Mouse (Mus musculus) limb, embryonic 14.5 days (tissue): ENCODE data around the gene Mindy3. TPM values are rescaled to one million over a fixed set of nuclear protein-coding genes. Genes with fewer than 3 reads are reported as not detected.

Source experiments
- ATAC-seq: fragments of 200-750 bp; cut with Nextera tagmentation; 2 replicates; pipeline ENCODE4 v1.8.0; 2017; ENCODE audit warnings: low read depth, moderate number of reproducible peaks, moderate TSS enrichment; ENCODE audit not compliant: low FRiP score
- DNase-seq: peaks from one replicate; pipeline ENCODE4 v3.0.0-alpha.2; 2015; ENCODE audit warnings: low spot score
- H3K27ac ChIP-seq: fragments of 300-500 bp; sonication (generic); replicated peaks from 2 replicates; pipeline ENCODE4 v1.5.1; 2014; ENCODE audit warnings: low read depth, mild to moderate bottlenecking, low read length, moderate library complexity, mixed read lengths
- H3K27me3 ChIP-seq: fragments of 300-500 bp; sonication (generic); 2 replicates; pipeline ENCODE4 v1.6.1; 2014; ENCODE audit warnings: low read length, mixed read lengths; ENCODE audit not compliant: control insufficient read depth, insufficient read depth
- H3K36me3 ChIP-seq: fragments of 300-500 bp; sonication (generic); 2 replicates; pipeline ENCODE4 v1.6.1; 2014; ENCODE audit warnings: mild to moderate bottlenecking, low read length, moderate library complexity, mixed read lengths; ENCODE audit not compliant: control insufficient read depth, insufficient read depth
- H3K4me1 ChIP-seq: fragments of 300-500 bp; sonication (generic); 2 replicates; pipeline ENCODE4 v1.6.1; 2014; ENCODE audit warnings: antibody characterized with exemption, low read length, mixed read lengths; ENCODE audit not compliant: control insufficient read depth, insufficient read depth
- H3K4me2 ChIP-seq: fragments of 300-500 bp; sonication (generic); replicated peaks from 2 replicates; pipeline ENCODE4 v1.6.1; 2014; ENCODE audit warnings: low read depth, mild to moderate bottlenecking, low read length, moderate library complexity; ENCODE audit not compliant: severe bottlenecking
- H3K4me3 ChIP-seq: fragments of 300-500 bp; sonication (generic); replicated peaks from 2 replicates; pipeline ENCODE4 v1.5.1; 2014; ENCODE audit warnings: low read length
- H3K9ac ChIP-seq: fragments of 300-500 bp; sonication (generic); 2 replicates; pipeline ENCODE4 v1.6.1; 2014; ENCODE audit warnings: mild to moderate bottlenecking, low read depth, low read length, moderate library complexity; ENCODE audit not compliant: severe bottlenecking
- H3K9me3 ChIP-seq: fragments of 300-500 bp; sonication (generic); 2 replicates; pipeline ENCODE4 v1.6.1; 2016; ENCODE audit warnings: low read length; ENCODE audit not compliant: control insufficient read depth
- POLR2A ChIP-seq: fragments of 200-500 bp; IDR thresholded peaks from 2 replicates; pipeline ENCODE4 v1.8.0; 2012; ENCODE audit warnings: inconsistent platforms, mild to moderate bottlenecking, moderate library complexity, borderline replicate concordance; ENCODE audit not compliant: insufficient read depth, insufficient read length; ENCODE audit errors: extremely low read depth
- WGBS: fragments of 180-500 bp; shearing (Covaris S2); extraction: QIAGEN DNeasy Blood & Tissue Kit; methylation state at CpG from one replicate; pipeline ENCODE4 v1.1.7; 2014; 5-methylcytosine and 5-hydroxymethylcytosine counted together
- polyA plus RNA-seq, 2 experiments: library from polyadenylated mRNA; depleted of rRNA in 1 of 2; stranded (reverse) in 1 of 2; unstranded in 1 of 2; fragments of >200 nt; fragmentation: Nextera tagmentation in 1 of 2; extraction: Ambion mirVana in 1 of 2; gene quantifications; 2 replicates each; pipeline versions ENCODE4 v1.2.1 to v1.2.3; 2012 to 2014

The Mindy3 gene
- polyA plus RNA-seq, 2 experiments = 22.6 to 36.9 TPM

DNA sequence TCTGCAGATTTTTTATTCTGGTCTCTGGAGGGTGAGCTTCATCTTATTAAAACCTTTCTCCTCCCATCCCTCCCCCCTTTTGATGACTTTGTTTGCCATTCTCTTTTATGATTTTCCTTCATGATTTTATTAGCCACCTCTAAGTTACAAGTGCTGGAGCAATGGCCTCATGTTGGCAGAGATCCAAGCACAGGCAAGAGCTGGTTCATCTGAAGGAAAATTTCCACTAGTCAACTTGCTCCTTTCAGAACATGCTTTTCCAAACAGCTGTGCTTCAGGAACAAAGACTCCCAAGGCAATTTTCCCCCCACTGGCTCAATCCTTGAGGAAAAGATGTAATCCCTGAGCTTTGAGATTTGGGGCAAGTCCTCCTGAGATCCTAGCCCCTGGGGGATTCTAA, 112.0 kb downstream of the Mindy3 start:
- Histone ChIP-seq H3K4me3 (no peak overlapping the region), H3K27me3 (no peaks in the 10 kb centered on the region), H3K27ac (peak overlapping the region; percentile 50), H3K36me3 (no peaks in the 10 kb centered on the region), H3K9ac (no peak overlapping the region), H3K4me2 (no peak overlapping the region), H3K4me1 (peaks cover 12% of the 10 kb centered on the region; the same call in 1 of the 2 replicates), H3K9me3 (no peaks in the 10 kb centered on the region)
- peak; percentile 73 for DNase-seq
- no peak for ATAC-seq
- no peak for TF ChIP-seq POLR2A

DNA sequence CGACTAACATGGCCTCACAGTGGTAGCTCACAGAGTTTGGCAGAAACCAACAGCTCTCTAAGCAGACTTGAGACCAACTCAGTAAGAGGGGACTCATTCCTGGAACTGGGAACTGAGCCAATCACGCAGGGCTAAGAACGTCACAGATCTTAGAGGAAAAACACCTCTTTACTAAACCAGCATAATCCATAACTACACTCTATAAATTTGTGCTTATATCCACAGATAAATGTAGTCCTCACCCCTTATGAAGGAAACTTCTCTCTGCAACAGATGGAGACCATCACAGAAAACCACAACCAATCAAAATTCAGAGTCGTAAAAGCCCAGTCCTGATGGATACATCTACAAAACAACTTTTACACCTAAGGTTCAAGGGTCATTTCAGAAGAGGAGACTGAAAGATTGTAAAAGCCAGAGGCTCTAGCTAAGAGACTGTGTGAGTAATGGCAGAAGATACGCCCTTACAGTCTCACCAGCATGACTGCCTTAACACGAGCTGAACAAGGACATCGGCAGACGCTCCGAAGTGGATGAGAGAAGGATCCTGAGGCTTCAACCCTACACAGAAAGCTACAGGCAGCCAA, 114.1 kb downstream of the Mindy3 start:
- no peak overlapping the region for H3K27ac ChIP-seq
- TF ChIP-seq POLR2A = no peak
- no peak for DNase-seq
- WGBS = 48% methylated on average over 9 of the region's 9 CpGs
- H3K27me3 ChIP-seq = 0 out of 2 replicates have a peak, but pooled peaks cover 3% of the 10 kb centered on the region
- ATAC-seq = peak; percentile 62
- H3K4me3 ChIP-seq = no peak overlapping the region
- no peak overlapping the region for H3K9ac ChIP-seq
- H3K4me2 ChIP-seq = no peak overlapping the region
- H3K4me1 ChIP-seq = peaks cover 12% of the 10 kb centered on the region; the same call in 1 of the 2 replicates
- H3K36me3 ChIP-seq = no peaks in the 10 kb centered on the region
- H3K9me3 ChIP-seq = no peaks in the 10 kb centered on the region

DNA sequence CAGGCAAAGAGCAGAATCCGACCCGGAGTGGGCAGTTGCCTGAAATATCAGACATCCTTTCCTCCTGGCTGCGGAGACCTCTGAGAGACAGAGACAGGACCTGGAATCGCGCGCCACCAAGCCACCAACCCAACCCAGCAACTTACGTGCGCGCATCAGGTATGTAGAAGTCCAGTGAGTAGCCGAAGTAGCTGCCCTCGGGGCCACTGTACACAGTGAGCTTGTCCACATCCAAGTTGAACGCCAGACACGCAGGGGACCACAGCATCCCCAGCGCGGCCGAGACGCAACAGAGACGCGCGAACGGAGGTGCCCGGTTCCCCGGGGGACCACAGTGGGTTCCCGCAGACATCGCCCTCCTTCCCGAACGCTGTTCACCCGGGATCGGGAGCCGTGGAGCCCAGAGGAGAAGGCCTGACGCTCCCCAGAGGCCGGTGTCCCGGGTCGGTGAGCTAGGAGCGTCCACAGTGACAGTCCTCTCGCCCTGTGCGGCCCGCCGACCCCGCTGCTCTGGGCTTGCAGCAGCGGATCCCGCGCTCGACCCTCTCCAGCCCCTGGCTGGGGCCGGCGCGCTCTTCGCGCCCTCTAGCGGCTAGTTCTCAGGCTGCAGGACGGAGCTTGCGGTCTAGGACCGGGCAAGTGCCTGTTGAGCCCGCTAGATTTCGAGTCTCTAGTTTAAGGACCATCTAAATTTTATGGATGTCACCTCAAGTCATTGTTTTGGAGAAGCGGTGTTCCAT, 117.7 kb downstream of the Mindy3 start, which contains the start of gene Itga8:
Gene Itga8, minus strand, starts transcription at position 492 of the 740 bp plus-strand sequence.
- DNase-seq (peak; percentile 77), ATAC-seq (peak; percentile 89)
- H3K36me3 ChIP-seq = no peaks in the 10 kb centered on the region
- peak within 1 kb of the TSS; percentile 77 for H3K4me2 ChIP-seq
- 0 out of 2 replicates have a peak within 1 kb of the TSS, but pooled peaks have one; percentile 3 for H3K27ac ChIP-seq
- H3K4me3 ChIP-seq = peak within 1 kb of the TSS; percentile 64
- peak within 1 kb of the TSS; percentile 82 for H3K9ac ChIP-seq
- 0 out of 2 replicates have a peak, but pooled peaks cover 3% of the 10 kb centered on the region for H3K27me3 ChIP-seq
- no peaks in the 10 kb centered on the region for H3K9me3 ChIP-seq
- 0 out of 2 replicates have a peak, but pooled peaks cover 3% of the 10 kb centered on the region for H3K4me1 ChIP-seq
- WGBS = 2% methylated on average over 43 of the region's 56 CpGs
- no peak for TF ChIP-seq POLR2A

DNA sequence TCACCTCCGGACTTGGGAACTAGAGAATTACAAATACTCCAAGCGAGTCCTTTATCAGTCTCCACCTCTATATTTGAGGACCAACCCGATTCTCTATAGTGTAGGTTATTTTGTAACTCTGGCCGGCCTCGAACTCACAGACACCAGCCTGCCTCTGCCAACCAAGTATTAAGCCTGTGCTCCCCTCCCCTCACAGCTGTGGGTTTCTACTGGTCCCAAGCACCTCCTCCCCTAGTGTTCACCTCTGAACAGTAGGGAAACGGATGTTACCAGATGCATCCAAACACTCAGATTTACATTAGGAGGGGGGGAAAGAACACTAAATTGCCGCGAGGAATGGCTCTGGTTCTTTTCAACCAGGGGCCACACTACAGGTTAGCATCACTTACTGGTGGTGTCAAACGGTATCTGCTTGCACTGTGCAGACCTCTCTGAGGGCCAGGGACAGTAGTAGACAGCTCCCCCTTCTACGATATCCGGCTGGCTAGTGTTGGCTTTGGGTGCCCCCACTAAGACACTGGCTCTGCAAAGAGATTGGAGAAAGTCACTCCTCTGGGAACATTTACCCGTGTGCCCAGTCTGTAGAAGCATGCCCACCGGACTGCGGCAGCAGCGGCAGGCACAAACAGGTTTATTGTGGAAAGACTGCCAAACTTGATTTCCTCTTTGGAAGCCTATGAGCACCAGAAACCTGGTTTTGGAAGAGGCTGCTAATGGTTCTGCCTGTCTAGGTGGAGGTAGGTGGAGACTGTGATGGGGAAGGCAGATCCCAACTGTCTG, 118.6 kb downstream of the Mindy3 start:
- H3K4me2 ChIP-seq = peak overlapping the region; percentile 77
- 0 out of 2 replicates have a peak, but pooled peaks cover 3% of the 10 kb centered on the region for H3K27me3 ChIP-seq
- no peaks in the 10 kb centered on the region for H3K36me3 ChIP-seq
- no peak for TF ChIP-seq POLR2A
- 0 out of 2 replicates have a peak overlapping the region, but pooled peaks have one; percentile 3 for H3K27ac ChIP-seq
- ATAC-seq (no peak), DNase-seq (no peak)
- 0 out of 2 replicates have a peak, but pooled peaks cover 3% of the 10 kb centered on the region for H3K4me1 ChIP-seq
- H3K4me3 ChIP-seq = peak overlapping the region; percentile 64
- no peaks in the 10 kb centered on the region for H3K9me3 ChIP-seq
- peak overlapping the region; percentile 82; the same call in 1 of the 2 replicates for H3K9ac ChIP-seq
- WGBS = 51% methylated on average over 15 of the region's 15 CpGs

DNA sequence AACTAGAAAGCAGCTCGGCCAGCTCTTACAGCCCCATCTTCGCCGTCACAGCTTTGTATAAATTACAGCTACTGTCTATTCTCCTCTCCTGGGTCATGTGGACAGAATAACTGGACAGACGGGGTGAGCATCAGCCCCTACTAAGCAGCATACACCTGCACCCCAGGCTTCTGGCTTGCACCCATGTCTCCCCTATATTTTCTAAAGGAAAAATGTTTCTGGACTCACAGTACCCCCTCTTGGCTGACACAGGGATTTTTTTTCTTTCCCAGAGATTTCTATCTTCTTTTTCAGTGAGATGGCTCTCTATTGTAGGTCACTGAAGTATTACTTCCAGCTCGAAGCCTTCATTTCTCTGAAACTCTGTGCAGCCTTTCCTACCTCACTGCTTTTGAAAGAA, 122.0 kb downstream of the Mindy3 start:
- Histone ChIP-seq H3K4me1 (0 out of 2 replicates have a peak, but pooled peaks cover 4% of the 10 kb centered on the region), H3K27me3 (0 out of 2 replicates have a peak, but pooled peaks cover 3% of the 10 kb centered on the region), H3K4me2 (no peak overlapping the region), H3K4me3 (no peak overlapping the region), H3K9me3 (no peaks in the 10 kb centered on the region), H3K27ac (no peak overlapping the region), H3K36me3 (no peaks in the 10 kb centered on the region), H3K9ac (no peak overlapping the region)
- no peak for TF ChIP-seq POLR2A
- DNase-seq (no peak), ATAC-seq (no peak)
- WGBS = 78% methylated on average over 5 of the region's 5 CpGs

Other genes starting within 250 kb of the Mindy3 start
- gene Itga8, start 117.5 kb downstream of the Mindy3 start, polyA plus RNA-seq (2012; rRNA removed) = 10.7 and 11.3 TPM in 2 replicates
- gene Itga8, start 117.5 kb downstream of the Mindy3 start, polyA plus RNA-seq (2014; fragmentation: Nextera tagmentation; extraction: Ambion mirVana) = 14.6 and 18.4 TPM in 2 replicates